Mouse (Mus musculus): ENCODE measurements around the gene Ppp6r2.

Ppp6r2 gene

GRCm38 (mm10) chr15:89249063-89249462, 37.7 kb downstream of the Ppp6r2 start:
- whole genome bisulfite sequencing = 79% methylated on average over 6 of the region's 6 CpGs

- WGBS = 42% methylated on average over 4 of the region's 4 CpGs
Measured at GRCm38 (mm10) chr15:89255330-89255729, 44.0 kb downstream of the Ppp6r2 start.

DNA sequence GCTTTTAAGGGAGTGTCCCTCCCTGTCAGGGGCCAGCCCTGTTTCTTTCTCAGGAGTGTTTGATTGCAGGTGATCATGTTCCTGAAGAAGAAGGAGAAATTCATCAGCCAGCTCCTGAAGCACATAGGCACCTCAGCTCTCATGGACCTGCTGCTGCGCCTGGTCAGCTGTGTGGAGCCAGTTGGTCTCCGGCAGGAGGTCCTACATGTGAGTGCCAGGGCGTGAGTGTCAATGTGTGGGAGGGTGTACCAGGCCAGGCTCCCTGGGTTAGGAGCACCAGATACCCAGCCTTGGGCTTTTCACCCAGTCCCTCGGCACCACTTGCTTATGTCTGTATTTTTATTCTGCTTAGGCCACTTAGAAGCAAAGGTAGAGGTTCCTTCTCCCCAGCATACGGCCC, 47.6 kb downstream of the Ppp6r2 start:
- 92% methylated on average over 5 of the region's 5 CpGs for WGBS

GRCm38 (mm10) chr15:89264485-89264884, 53.1 kb downstream of the Ppp6r2 start:
- WGBS = 48% methylated on average over 5 of the region's 5 CpGs

DNA sequence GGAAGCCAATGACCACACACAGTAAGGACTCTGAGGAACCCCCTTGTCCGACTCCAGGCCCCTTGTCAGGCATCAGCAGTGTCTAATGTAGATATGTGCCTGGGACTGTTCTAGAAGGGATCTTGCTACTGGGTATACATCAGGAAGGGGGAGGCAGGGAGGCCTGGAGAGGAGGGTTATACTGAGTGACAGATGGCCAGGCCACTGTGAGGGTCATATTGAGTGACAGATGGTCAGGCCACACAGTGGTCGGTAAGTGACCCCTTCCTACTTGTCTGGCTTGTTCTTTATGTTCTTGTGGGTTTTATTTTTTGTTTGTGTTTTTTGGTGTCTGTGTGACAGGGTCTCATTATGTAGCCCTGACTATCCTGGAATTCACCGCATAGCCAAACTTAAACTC, 64.1 kb downstream of the Ppp6r2 start:
- WGBS = 90% methylated on average over 3 of the region's 3 CpGs

DNA sequence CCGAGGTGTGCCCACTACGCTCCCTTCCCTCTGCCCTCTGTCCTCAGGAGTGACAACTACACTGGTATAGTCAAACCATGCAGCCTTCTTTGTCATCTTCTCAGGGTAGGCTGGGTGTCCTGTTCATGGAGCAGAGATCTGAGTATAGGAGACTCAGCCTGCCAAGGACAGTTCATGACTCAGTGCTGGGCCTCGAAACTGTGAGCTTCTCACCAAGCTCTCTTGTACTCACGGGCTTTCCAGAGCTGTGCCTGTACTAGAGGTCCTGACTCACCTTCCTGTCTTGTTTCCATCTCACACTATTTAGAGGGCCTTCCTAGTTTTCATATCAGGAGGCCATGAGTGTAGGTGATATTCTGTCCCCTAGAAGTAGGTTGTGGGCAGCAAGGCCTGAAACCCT, 66.0 kb downstream of the Ppp6r2 start:
- WGBS = 77% methylated on average over 4 of the region's 4 CpGs

- 76% methylated on average over 6 of the region's 6 CpGs for WGBS
Measured at GRCm38 (mm10) chr15:89282546-89282945, 71.2 kb downstream of the Ppp6r2 start.

DNA sequence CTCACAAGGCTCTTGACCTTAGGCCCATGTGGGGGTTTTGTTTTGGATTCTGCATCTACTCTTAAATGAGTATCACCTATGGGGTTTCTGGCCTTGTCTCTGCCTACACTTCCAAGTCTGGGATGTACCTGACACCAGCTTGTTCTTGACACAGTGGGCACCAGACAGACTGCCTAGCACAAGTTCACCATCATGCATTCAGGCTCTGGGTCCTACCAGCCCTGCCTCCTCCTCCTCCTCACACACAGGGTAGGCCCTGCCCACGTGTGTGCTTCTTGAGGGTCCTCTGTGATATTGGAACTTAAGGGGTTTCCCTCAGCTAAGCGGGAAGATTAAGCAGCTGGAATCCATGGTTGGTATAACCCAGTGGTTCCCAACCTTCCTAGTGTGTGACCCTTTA, 72.7 kb downstream of the Ppp6r2 start:
- 89% methylated on average over 2 of the region's 2 CpGs for WGBS

DNA sequence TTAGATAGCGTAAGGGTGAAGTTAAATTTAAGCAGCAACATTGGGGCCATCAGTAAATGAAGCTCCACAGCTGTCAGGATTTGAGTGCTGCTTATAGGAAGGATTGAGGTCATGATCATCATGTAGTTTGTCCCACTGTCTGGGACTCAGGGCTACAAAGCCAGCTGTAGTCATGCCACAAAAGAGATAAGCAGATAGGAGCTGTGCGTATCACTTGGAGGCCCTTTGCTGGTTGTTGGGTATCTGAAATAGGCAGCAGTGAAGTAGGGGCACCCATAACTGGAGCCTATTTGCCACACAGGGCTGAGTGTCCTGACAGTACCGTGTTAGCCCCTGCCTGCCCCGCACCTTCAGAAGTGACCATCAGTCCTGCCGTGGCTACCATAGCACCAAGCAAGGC, 74.1 kb downstream of the Ppp6r2 start:
- 80% methylated on average over 5 of the region's 5 CpGs for WGBS

DNA sequence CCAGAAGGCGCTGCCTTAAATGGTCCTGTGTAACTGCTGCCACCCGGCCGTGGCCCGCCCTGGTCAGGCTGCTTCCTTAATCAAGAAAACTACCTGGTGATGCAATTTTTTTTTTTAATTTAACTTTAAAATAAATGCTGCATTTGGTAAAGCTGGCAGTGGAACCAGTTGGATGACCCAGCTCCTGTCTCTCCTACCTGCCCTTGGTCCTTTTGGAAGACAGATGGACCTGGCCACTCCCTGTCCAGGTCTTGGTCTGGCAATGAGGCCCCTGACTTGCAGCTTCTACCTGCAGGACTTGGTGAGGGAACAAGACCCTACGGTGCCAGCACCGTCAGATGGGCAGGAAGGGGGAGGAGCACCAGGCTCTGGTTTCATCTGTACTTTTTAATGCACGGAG, 74.8 kb downstream of the Ppp6r2 start:
- WGBS = 52% methylated on average over 7 of the region's 7 CpGs

GRCm38 (mm10) chr15:89286582-89286981, 75.2 kb downstream of the Ppp6r2 start:
- 51% methylated on average over 5 of the region's 5 CpGs for WGBS

DNA sequence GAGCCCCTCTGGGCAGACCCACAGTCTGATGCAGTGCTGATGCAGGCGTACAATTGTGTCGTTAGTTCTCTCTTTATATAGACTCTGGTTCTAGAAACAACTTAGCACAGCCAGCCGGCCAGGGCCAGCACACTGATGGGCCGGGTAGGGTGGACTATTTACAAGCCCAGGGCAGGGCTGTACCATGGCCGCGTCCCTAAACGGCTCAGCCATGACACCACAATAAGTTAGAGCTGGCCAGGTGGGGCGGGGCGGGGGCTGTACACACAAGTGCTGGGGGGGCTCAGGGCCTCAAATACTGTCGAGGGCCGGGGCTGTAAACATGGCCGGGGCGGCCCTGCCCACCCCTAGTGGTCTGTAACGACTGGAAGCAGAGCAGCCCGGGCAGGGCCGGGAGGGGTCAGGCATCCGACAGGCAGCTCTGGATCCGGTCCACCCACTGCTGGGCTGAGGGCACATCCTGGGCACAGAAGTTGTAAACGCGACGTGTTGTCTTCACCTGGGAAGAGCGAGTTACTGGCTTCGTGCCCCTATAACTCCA, 76.9 kb downstream of the Ppp6r2 start:
- 78% methylated on average over 23 of the region's 23 CpGs for WGBS

GRCm38 (mm10) chr15:89289455-89289854, 78.1 kb downstream of the Ppp6r2 start:
- 94% methylated on average over 11 of the region's 11 CpGs for WGBS

DNA sequence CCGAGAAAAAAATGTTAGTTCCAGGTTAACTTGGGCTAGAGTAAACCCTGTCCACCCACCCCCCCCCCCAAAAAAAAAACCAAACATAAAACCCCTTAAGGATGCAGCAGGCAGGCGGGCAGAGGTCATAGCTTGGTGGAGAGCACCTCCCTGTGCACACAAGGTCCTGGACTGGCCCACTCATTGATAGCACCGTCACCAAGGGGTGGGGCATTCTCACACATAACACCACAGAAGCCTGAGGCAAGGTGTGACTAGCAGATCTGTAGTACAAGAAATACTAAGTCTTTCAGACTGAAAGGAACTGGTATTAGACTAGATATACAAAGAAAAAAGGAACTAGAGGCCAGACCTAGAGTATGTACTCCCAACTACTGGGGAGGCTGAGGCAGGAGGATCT, 80.2 kb downstream of the Ppp6r2 start:
- 83% methylated on average over 3 of the region's 3 CpGs for WGBS

DNA sequence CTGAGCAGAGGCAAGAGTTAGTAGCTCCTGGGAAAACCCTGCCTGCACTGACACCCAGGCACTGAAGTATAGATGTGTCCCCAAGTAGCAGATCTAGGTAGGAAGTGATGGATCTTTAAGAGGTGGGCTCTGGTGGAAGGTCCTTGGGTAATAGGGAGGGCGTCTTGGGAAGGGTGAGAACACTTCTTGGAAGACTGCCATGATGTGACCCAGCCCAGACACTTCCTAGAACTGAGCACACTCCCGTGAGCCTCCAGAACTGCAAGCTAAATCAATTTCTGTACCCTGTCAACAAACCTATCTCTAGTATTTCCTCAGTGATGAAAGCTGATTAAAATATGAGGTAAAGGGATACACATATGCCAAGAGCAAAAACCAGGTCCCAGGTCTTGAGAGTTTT, 81.4 kb downstream of the Ppp6r2 start:
- 21% methylated on average over 2 of the region's 2 CpGs for WGBS

DNA sequence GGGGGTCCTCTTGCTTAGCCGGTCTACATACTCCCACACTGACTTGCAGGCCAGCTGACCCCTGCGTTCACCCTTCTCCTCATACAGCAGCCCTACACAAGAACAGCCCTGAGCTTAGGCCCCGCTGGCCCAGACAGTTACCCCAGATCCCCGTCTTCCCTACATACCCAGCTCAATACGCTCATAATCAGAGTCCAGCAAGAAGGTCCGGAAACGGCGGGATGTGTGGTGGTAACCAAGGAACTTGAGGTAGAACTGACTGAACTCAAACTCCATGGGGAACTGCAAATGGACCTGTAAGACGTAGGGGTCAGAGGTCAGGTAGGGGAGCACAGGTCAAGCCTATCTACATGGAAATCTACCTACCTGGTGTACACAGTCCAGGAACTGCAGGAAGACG, 82.4 kb downstream of the Ppp6r2 start:
- WGBS = 94% methylated on average over 10 of the region's 10 CpGs

- 90% methylated on average over 8 of the region's 8 CpGs for WGBS
Measured at GRCm38 (mm10) chr15:89295580-89296165, 84.3 kb downstream of the Ppp6r2 start.

DNA sequence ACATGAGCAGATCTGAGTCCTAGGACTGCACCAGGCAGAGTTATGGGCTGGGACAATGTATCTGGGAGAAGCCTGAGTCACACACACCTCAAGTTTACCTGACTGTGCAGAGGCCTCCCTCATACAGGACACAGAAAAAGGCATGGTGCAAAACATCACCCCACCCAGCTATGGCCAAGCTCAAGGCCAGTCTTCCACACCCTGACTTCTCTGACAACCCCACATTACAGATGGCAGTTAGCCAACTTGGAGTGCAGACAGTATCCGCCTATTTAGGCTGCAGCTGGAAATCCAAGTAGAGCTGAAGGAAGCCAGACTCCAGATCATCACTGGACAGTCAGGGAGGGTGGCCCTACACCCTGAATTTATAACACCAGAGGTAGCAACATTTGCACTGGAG, 85.1 kb downstream of the Ppp6r2 start:
- 32% methylated on average over 1 of the region's 1 CpGs for whole genome bisulfite sequencing

GRCm38 (mm10) chr15:89297695-89298094, 86.3 kb downstream of the Ppp6r2 start:
- WGBS = 82% methylated on average over 2 of the region's 2 CpGs

- WGBS = 91% methylated on average over 13 of the region's 13 CpGs
Measured at GRCm38 (mm10) chr15:89300180-89300579, 88.8 kb downstream of the Ppp6r2 start.

DNA sequence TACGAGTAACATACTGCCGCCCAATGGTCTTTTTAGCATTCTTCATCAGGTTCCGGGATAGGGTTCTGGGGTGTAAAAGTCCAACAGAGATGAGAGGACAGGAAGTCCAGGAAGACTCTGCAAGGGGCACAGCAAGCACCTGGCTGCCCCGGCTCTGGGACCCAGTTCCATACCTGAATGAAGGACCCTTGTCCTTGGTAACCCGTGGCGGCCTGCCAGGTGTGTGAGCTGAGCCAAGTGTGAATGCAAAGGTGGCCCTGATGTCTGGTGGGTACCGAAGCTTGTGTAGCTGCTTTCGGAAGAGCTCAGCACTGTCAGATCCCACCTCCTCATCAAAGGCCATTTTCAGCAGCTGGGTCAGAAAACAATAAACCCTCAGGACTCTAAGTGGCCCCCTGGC, 89.2 kb downstream of the Ppp6r2 start:
- 92% methylated on average over 8 of the region's 8 CpGs for whole genome bisulfite sequencing

GRCm38 (mm10) chr15:89305966-89306365, 94.6 kb downstream of the Ppp6r2 start:
- 33% methylated on average over 1 of the region's 1 CpGs for WGBS

DNA sequence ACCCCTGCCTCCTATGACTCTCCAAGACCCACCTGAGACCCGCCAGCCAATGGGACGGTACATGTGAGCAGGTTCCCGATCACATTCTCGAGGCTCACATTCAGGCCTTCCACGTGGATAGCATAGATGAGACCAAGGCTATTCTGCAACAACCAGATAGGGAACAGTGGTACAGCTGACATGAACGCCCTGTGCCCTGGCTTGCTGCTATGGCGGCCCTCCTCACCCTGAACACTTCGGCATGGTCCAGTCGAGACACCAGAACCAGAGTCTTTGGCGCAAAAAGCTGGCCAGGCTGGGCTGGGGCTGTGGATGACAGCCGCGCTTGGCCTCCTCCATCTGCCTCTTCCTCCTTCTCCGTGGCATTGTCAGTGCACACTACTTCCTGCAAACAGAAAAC, 96.1 kb downstream of the Ppp6r2 start:
- WGBS = 79% methylated on average over 13 of the region's 13 CpGs
